Mouse (Mus musculus): ENCODE results near the gene Tmem121.

The Tmem121 gene

DNA sequence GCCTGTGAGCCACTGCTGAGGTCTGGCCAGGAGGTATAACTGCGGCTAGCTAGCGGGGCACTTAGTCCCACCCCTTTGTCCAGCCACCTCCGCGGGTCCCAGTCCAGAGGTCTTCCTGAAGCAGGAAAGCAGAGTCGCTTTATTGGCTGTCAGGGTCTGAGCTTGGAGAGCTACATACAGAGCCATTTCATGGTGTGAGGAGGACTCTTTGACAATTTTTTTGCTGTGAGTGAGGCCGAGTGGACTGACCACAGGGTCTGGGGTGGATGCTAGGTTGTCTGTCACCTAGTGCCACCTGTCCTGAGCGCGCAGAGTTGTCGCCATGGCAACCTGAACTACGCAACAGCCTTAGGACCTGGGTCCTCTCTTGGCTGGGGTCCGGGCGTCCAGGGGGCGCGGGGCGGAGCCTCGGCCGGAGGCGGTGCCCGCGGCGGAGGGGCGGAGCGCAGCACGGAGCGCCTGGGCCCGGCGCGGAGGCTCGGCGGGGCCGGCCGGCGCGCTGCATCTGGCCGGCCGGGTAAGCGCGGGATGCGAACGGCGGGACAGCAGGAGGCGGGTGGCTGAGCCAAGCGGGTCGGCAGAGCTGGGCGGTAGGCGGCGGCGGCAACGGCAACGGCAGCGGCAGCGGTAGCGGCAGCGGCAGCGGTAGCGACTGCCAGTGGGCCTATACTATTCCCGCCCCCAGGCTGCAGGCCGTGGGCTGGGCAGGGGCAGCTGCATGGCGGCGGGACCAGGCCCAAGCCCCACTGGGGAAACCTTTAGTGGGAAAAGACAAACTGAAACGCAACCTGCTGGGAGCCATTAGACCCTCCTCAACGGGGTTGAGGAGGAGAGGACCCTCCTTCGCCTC is at the start of gene Tmem121:
Gene Tmem121 (plus strand): TSS at position 489 of the 850 bp plus-strand sequence.
- DNase-seq (ENCODE audit: low read depth, low spot score), result peak; percentile 50

- no peak for DNase-seq (ENCODE audit: low read depth, low spot score)
Measured at GRCm38 (mm10) chr12:113136492-113137020, 49.2 kb upstream of the Tmem121 start.

GRCm38 (mm10) chr12:113137260-113138213 is 48.2 kb upstream of the Tmem121 start:
- no peak for DNase-seq (ENCODE audit: low read depth, low spot score)

- no peak for DNase-seq (ENCODE audit: low read depth, low spot score)
Measured at GRCm38 (mm10) chr12:113138291-113138690, 47.4 kb upstream of the Tmem121 start.

DNA sequence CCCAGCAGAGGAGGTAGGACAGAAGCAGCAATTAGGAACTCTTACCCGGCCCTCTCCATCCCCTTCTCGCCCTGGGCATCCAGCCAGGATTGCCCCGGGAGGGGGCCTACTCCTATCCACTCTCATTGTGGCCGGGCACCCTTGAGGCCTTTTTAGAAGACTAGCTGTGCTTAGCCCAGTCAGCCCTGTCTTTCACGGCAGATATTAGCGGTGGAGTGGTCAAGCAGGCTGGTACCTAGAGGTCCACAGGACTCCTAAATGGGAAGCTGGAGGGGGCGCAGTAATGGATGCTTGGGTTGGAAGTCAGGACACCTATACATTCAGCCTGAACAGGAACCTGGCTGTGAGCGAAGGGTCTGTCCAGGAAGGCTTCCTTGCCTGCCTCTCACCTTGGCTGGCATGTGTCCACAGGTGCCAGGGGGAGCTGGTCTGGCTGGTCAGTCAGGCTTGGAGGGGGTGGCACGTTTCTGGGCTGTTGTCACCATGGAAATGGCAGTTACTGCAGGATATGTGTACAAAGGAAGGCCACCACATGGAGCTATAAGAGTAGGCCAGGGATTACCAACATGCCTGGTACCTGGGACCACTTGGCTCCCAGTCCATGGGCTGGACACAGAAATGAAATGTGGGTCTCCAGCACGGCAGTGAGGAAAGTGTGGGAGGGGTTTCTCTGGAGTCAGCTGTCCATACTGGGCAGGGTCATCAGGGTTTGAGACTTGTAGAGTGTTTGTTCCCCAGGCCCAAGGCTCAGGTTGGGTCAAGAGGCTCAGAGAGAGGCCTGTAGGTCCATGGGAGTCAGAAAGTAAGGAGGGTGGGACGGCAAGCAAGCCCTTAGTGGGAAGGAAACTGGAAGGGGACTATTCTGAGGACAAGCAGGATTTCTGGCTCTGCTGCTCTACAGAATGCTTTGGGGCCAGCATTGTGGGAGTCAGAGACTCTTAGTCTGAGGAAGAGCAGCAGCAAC is 46.5 kb upstream of the Tmem121 start:
- DNase-seq (ENCODE audit: low read depth, low spot score), result no peak

DNA sequence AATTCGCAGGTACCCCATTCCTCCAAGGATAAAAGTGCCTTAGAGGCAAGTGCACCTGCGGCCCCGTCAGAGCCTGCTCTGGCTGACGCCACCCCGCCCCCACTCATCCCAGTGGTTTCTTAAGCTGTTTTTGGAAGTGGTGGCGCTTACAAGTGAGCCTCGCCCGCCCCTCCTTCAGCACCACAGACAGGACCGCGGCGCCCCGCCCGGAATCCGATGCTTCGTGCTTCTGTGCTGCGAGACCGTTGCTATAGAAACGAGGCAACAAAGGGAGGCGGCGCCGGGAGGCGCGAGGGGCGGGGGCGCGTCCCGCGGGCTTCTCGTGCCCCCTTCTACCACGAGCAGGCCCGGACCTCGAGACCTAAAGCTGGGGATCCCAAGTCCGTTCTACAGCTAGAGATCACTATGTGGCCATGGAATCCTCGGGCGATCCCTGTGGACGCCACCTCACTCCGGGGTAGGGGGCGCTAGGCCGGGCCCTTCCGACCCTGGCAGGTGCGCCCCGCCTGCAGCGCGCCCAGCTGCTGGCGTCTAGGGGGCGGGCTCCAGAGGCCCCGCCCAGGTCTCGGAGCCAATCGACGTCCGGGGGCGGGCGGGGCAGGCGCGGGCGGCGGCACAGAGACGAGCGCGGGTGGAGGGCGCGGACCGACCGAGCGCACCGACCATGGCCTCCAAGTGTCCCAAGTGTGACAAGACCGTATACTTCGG is 45.7 kb upstream of the Tmem121 start, which contains the start of gene Crip2:
Gene Crip2 (plus strand): TSS at position 329 of the 708 bp plus-strand sequence.
- peak; percentile 94 for DNase-seq (ENCODE audit: low read depth, low spot score)

GRCm38 (mm10) chr12:113140616-113141411 is 44.9 kb upstream of the Tmem121 start:
- no peak for DNase-seq (ENCODE audit: low read depth, low spot score)

DNA sequence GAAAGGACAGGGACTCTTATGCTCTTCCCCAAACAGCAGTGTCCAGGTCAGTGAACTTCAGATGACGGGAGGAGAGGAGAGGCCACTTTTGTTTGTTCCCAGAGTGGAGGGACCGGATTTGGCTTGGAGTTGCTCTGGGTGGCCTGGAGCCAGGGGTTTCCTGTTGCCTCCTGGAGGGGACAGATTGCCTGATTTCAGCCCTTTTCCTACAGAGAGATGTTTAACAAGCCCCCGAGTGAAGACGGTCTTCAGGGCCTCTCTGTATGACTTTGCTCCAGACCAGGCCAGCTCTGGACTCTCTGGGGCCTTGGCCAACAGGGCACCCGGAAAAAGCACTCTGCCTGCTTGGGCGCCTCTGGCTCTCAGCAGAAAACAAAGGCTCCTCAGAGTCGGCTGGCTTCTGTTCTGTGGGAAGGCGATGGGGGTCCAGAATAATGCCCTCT is 44.2 kb upstream of the Tmem121 start:
- no peak for DNase-seq (ENCODE audit: low read depth, low spot score)

- no peak for DNase-seq (ENCODE audit: low read depth, low spot score)
Measured at GRCm38 (mm10) chr12:113142021-113142975, 43.4 kb upstream of the Tmem121 start.

DNA sequence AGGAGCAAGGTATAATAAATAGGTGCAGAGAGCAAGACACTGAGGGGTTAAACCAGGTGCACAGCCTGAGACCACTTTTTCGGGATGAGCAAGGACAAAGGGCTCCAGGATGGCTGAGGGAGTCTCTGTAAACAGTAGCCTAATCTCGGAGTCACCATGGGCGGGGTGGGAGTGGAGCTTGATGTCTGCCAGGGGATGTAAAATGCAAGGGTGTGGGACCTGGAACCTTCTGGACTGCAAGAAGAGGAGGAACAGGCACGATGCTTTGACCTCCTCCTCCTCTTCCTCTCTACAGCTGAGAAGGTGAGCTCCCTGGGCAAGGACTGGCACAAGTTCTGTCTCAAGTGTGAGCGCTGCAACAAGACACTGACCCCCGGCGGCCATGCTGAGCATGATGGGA is 42.6 kb upstream of the Tmem121 start:
- DNase-seq (ENCODE audit: low read depth, low spot score), result no peak

DNA sequence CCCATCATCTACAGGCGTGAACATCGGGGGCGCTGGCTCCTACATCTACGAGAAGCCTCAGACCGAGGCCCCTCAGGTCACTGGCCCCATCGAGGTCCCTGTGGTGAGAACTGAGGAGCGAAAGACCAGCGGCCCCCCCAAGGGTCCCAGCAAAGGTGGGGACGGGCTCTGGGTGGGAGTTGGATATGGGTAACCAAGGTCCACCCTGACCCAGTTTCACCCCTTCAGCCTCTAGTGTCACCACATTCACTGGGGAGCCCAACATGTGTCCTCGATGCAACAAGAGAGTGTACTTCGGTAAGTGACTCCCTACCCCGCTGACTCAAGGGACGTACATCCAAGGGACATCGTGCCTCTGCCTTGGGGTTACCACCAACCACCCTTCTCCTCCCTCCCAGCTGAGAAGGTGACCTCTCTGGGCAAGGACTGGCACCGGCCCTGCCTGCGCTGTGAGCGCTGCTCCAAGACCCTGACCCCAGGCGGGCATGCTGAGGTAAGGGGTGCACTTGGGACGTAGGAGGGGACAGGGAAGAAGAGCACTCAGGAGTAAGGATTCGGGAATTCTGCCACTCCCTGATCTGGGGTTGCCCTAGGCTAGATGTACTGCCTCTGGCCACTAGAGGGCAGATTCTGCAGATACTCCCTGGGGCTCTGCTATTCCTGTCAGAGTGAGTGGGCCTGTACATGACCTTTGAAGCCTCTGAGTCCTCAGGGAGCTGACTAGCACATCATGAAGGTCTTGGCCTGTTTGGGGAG is 41.6 kb upstream of the Tmem121 start:
- no peak for DNase-seq (ENCODE audit: low read depth, low spot score)

- DNase-seq (ENCODE audit: low read depth, low spot score), result no peak
Measured at GRCm38 (mm10) chr12:113144886-113145285, 40.8 kb upstream of the Tmem121 start.

DNA sequence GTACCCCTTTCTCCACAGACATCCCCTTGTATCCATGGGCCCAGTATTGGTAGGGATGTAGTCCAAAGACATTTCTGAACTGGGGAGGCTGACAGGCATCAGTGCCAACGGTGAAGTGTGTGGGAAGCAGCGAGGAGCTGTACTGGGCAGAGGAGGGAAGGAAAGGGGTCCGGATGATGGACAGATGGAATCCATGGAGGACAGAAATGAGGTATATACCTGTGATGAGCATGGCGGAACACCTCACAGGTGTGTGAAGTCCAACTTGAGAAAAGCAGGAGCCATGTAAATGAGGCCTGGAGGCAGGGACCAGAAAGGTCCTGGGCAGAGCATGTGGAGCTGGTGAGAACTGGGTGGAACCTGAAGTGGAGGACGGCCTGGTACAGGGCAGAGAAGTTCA is 40.1 kb upstream of the Tmem121 start:
- DNase-seq (ENCODE audit: low read depth, low spot score), result no peak

DNA sequence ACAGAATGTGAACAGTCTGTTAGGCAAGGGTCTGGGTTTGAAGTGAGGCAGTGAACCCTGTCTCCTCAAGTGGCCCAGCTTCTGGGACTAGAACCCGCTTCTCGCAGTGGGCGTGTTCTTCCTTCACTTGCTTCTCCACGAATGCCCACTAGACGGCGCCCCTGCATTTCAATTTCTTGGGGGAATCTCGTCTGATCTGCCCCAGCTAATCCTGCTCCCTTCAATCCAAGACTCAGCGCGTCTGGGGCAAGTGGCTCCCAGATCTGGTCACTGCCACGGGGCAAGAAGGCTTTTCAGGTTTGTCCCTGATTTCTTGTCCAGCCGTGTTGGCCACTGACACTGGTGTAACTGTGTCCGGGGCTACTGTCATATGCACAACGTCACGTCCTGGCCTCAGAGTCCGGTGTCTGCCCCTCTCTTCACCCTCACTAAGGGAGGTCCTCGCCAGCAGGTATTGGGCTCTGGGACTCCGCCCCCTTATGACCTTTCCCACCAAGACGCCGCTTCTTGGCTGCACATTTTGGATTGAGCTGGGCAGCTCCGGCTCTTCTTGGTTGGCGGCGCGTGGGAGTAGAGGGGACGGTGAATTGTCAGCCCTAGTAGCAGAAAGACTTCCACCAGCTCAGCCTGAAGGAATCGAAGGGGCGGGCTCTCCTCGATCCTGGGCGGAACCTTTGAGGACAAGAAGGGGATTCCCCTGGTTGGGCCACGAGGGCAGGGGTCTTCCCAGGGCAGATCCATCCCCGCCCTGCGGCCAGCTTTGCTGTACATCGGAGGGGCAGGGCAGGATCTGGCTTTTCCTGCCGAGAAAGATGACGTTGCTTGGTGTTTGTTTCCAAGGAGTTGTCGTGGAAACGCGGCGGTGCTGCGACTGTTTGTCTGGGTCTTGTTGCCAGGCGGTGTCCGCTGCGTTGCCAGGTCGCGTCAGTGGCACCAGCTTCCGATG is 39.3 kb upstream of the Tmem121 start, which contains the start of gene Crip1:
Gene Crip1 (plus strand): TSS at position 205 of the 946 bp plus-strand sequence.
- peak; percentile 84 for DNase-seq (ENCODE audit: low read depth, low spot score)

- no peak for DNase-seq (ENCODE audit: low read depth, low spot score)
Measured at GRCm38 (mm10) chr12:113147481-113147880, 38.2 kb upstream of the Tmem121 start.

- DNase-seq (ENCODE audit: low read depth, low spot score), result no peak
Measured at GRCm38 (mm10) chr12:113148381-113149035, 37.2 kb upstream of the Tmem121 start.
